Mouse (Mus musculus) embryonic stem cell, embryonic (primary cell): ENCODE results near the gene Gnai2.

ENCODE experiments used
- CTCF ChIA-PET, 4 experiments: fragments of 300-600 bp in 2 of 4; fragments of 350-600 bp in 2 of 4; sonication (Branson Sonifier 250); formaldehyde crosslinking; loops; one replicate each; lab custom pipeline; 2022; ENCODE audit warnings: inconsistent platforms in 2 of 4; lab: Charles Lee
- POLR2A ChIA-PET, 4 experiments: fragments of 300-600 bp in 2 of 4; fragments of 350-600 bp in 2 of 4; sonication (Branson Sonifier 250); formaldehyde crosslinking; loops; one replicate each; lab custom pipeline; 2022; ENCODE audit warnings: antibody characterized with exemption in 4 of 4, inconsistent platforms in 1 of 4; lab: Charles Lee

The Gnai2 gene

DNA sequence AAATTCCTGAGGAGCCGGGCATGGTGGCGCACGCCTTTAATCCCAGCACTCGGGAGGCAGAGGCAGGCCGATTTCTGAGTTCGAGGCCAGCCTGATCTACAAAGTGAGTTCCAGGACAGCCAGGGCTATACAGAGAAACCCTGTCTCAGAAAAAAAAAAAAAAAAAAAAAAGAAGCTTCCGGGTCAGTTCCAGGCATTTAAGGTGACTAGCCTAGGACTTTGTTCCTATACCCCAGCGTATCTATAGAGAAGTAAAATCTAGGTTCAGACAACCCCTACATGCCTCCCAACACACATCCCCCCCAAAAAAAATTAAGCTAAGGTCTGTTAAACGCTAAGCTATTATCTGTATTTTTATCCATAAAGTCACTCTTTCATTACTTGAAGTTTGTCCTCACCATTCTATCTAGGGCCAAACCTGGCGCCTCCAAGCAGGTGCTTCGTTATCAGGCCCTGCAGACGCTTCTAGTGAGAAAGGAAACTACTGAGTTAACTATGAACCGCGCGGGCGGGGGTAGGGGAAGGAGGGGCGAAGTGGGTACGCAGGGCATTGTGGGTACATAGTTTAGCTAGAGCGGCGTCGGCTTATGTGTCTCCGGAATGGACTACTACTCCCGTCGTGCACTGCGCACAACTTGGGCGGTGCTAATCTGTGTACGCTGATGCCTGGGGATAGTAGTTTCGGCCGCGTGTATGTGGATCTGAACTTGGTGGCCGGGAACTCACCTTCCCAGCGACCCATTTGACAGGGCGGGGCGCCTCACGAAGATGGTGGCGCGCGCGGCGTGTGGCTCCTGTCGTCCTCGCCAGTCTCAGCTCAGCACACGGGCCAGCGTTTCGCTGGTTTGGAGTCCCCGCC is 48.0 kb downstream of the Gnai2 start, which contains the start of gene Ifrd2:
Gene Ifrd2 (plus strand): TSS at position 669 of the 859 bp plus-strand sequence.
- POLR2A ChIA-PET: interaction anchor here (0.5 to 29.0 kb wide), 68 partner anchors 7 to 752 kb away, joined by 3 to 450 read pairs (median 4); partner anchors contain the start of genes Hyal1 (in 4 of the 4), Naa80 (in 3 of the 4), Zmynd10 (in 3 of the 4) and Cyb561d2 (in 2 of the 4)
- CTCF ChIA-PET: interaction anchor here (0.6 to 2.5 kb wide), 27 partner anchors 11 to 236 kb away, joined by 3 to 10 read pairs (median 3); partner anchors contain the start of genes Hyal1 (in 1 of the 4) and Zmynd10 (in 1 of the 4)

DNA sequence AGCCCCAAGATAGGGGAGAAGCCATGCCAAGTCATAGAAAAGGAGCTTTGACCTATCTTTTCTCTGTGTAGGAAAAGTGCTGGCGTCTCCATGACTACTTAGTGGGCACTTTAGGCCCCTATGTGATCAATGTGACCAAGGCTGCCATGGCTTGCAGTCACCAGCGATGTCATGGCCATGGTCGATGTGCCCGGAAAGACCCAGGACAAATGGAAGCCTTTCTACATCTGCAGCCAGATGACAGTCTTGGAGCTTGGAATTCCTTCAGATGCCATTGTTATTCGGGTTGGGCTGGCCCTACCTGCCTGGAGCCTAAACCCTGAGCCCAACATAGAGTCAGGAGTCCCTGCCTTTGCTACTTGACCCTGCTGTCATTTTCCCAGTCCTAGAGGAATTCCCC is 48.7 kb downstream of the Gnai2 start:
- CTCF ChIA-PET: interaction anchor here (0.7 to 2.5 kb wide), 9 partner anchors 10 to 91 kb away, joined by 3 to 10 read pairs (median 5); partner anchors contain the start of gene Hyal1 (in 1 of the 4)
- POLR2A ChIA-PET: interaction anchor here (0.5 to 29.0 kb wide), 41 partner anchors 8 to 419 kb away, joined by 3 to 450 read pairs (median 7); partner anchors contain the start of genes Hyal1 (in 4 of the 4), Cyb561d2 (in 2 of the 4), Naa80 (in 2 of the 4) and Nprl2 (in 2 of the 4)

DNA sequence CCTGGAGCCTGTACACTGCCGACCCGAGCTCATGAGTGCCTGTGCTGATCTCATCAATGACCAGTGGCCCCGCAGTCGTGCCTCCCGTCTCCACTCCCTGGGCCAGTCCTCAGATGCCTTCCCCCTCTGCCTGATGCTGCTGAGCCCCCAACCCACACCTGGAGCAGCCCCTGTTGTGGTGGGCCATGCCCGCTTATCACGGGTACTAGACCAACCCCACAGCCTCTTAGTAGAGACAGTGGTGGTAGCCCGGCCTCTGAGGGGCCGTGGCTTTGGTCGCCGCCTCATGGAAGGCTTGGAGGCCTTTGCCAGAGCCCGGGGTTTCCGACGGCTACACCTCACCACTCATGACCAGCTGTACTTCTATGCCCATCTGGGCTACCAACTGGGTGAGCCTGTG is 52.0 kb downstream of the Gnai2 start:
- POLR2A ChIA-PET: interaction anchor here in 3 of 4 experiments (0.7 to 29.0 kb wide), 13 partner anchors 11 to 412 kb away, joined by 3 to 450 read pairs (median 4); partner anchors contain the start of genes Hyal2 (in 2 of the 3), Tusc2 (in 2 of the 3), Cyb561d2 (in 1 of the 3) and Ifrd2 (in 1 of the 3)

DNA sequence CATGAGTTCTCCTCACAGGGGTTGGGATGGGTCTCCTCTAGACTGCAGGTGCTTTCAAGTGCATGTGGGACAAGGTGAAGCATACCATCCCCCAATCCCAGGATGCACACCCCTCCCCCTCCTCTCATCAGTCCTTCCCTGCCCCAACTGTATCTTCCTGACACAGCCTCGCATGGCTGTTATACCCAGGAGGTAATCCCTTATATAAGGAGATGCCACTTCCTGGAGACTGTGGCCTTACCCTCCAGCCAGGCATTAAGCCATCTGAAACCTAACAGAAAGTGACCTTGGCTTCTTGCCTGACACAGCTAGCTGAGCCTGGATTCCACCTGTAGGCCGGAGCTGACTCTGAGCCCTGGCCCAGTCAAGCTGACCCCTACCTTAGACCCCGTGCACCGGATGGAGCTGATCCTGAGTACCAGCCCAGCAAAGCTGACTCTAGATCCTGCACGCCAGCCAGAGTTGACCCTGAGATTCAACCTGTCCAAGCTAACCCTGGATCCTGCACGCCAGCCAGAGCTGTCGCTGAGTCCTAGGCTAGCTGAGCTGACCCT is 52.6 kb downstream of the Gnai2 start:
- CTCF ChIA-PET: interaction anchor here in 3 of 4 experiments (0.8 to 2.0 kb wide), 6 partner anchors 18 to 63 kb away, joined by 3 to 5 read pairs (median 4); no protein-coding TSS in a partner anchor

More for the DNA sequence above, 52.0 kb downstream of the Gnai2 start:
- CTCF ChIA-PET: interaction anchor here in 3 of 4 experiments (0.5 to 2.0 kb wide), 4 partner anchors 17 to 62 kb away, joined by 3 to 5 read pairs (median 4); no protein-coding TSS in a partner anchor

DNA sequence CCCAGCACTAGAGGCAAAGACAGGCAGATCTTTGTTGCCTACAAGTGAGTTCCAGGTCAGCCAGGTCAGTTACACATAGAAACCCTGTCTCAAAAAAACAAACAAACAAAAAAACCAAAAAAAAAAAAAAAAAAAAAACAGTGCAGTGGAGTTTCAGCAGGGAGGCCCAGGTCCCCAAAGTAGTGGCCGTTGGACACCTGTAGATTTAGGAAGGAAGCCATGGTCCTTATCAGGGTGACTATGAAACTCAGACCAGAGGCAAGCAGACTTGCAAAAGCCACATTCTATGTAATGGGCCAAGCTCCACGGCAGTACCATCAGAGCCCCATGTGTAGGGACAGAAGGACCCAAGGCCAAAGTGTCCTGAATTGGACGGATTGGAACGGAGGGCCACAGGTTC is 53.6 kb downstream of the Gnai2 start:
- CTCF ChIA-PET: interaction anchor here in 2 of 4 experiments (0.7 to 2.4 kb wide), 10 partner anchors 13 to 96 kb away, joined by 3 to 12 read pairs (median 4); partner anchors contain the start of genes Gnai2 (in 1 of the 2) and Hyal2 (in 1 of the 2)
- POLR2A ChIA-PET: interaction anchor here (0.6 to 29.0 kb wide), 28 partner anchors 10 to 1214 kb away, joined by 3 to 450 read pairs (median 10); partner anchors contain the start of genes Hyal2 (in 3 of the 4), Cyb561d2 (in 2 of the 4), Nprl2 (in 2 of the 4) and Ifrd2 (in 1 of the 4)

More for the DNA sequence above, 52.6 kb downstream of the Gnai2 start:
- POLR2A ChIA-PET: interaction anchor here in 3 of 4 experiments (0.6 to 29.0 kb wide), 17 partner anchors 12 to 412 kb away, joined by 3 to 450 read pairs (median 4); partner anchors contain the start of genes Hyal2 (in 3 of the 3), Tusc2 (in 2 of the 3), Cyb561d2 (in 1 of the 3) and Ifrd2 (in 1 of the 3)

DNA sequence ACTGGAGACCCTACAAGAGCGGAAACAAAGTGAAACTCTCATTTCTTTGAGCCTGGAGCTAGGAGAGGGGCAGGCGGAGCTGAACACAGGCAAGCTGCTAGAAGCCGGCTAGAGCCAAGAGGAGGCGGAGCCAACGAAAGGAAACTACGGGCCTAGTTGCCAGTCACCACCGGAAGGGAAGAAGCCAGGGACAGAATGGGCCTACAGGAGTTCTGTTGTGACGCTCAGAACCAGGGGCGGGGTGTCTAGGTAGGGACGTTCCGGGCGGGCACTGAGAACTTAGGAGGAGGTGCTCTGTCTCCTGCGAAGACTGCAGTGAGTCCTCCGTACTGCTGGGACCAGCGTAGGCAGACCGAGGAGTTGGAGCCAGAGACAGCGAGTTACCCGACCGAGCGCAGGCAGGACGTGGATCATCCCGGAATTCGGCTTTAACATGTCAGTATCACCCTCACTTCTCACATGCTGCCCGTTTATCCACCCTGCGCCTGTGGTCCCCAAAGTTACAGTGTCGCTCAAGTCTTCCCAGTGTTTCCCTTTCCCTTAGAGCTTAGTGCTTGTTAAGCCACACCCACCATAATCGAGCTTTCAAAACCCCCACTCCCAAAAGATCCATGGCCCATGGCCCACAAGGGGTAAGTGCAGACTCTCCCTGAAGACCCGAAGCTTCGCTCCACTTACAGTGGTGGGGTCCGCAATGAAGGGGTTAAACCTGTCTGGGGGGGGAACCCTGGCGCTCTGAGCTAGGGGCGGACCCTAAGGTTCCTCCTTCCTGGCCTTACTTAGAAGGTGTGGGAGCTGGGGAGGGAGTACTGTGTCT is 54.5 kb downstream of the Gnai2 start, which contains the start of gene Hyal3:
Gene Hyal3 (plus strand): TSS at position 318 of the 817 bp plus-strand sequence.
- CTCF ChIA-PET: interaction anchor here in 3 of 4 experiments (0.5 to 2.4 kb wide), 16 partner anchors 9 to 206 kb away, joined by 3 to 12 read pairs (median 4); partner anchors contain the start of genes Gnai2 (in 1 of the 3) and Hyal2 (in 1 of the 3)
- POLR2A ChIA-PET: interaction anchor here (0.6 to 29.0 kb wide), 46 partner anchors 8 to 284 kb away, joined by 3 to 450 read pairs (median 6); partner anchors contain the start of genes Gnai2 (in 3 of the 4), Hyal2 (in 3 of the 4), Cyb561d2 (in 2 of the 4) and Nprl2 (in 2 of the 4)

DNA sequence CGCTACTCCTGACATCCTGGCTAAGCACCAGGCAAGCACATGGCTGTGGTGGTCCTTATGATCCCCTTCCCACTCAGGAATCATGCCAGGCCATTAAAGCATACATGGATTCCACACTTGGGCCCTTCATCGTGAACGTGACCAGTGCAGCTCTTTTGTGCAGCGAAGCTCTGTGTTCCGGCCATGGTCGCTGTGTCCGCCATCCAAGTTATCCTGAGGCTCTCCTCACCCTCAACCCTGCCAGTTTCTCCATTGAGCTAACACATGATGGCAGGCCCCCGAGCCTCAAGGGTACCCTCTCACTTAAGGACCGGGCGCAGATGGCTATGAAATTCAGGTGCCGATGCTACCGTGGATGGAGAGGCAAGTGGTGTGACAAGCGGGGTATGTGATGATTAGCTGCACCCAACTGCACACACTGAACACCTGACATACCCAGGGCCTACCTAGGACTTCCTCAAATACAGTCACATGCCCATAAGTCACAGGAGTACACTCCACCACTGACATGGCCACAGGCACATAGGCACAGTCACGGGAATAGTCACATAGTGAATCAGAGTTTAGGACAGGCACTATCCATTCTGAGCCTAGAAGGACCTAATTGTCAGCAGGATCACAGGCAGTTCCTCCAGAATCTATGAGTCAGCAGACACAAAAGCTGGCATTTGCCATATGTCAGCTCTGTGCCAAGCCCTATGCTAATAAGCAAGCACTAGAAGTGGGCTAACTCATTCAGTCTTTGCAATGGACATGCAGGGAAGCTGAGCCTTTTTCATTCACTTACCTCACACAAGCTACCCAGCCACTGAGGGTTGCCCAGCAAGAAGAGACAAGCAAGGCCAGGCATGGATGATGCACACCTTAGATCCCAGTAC is 55.9 kb downstream of the Gnai2 start:
- CTCF ChIA-PET: interaction anchor here in 2 of 4 experiments (1.0 to 2.4 kb wide), 6 partner anchors 8 to 205 kb away, joined by 3 to 12 read pairs (median 4); no protein-coding TSS in a partner anchor
- POLR2A ChIA-PET: interaction anchor here in 3 of 4 experiments (0.6 to 29.0 kb wide), 28 partner anchors 8 to 86 kb away, joined by 3 to 450 read pairs (median 7); partner anchors contain the start of genes Ifrd2 (in 3 of the 3), Cyb561d2 (in 2 of the 3), Gnai2 (in 2 of the 3) and Hyal2 (in 2 of the 3)

DNA sequence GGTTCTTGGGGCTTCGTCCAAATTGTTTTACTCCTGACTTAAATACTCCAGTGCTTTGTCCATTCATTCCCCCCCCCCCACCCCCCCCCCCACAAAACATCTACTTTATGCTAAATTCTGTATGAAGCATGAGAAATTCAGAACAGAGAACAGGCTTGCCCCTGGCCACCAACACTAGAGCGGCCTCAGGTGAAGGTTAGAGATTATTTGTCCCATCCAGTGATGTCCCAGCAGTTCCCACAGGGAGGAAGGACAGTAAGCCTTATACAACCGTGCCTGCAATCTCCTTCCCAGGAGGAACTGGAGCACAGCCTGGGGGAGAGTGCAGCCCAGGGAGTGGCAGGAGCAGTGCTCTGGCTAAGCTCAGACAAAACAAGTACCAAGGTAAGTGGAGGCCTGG is 56.6 kb downstream of the Gnai2 start, which contains the start of gene Naa80:
Gene Naa80 (plus strand): TSS at position 301 of the 400 bp plus-strand sequence.
- POLR2A ChIA-PET: interaction anchor here in 3 of 4 experiments (0.6 to 29.0 kb wide), 17 partner anchors 9 to 838 kb away, joined by 3 to 450 read pairs (median 13); partner anchors contain the start of genes Ifrd2 (in 3 of the 3), Hyal2 (in 2 of the 3), Cyb561d2 (in 1 of the 3) and Nprl2 (in 1 of the 3)
- CTCF ChIA-PET: interaction anchor here in 1 of 4 experiments (0.7 to 1.8 kb wide), 2 partner anchors 34 to 52 kb away, joined by 3 to 6 read pairs; no protein-coding TSS in a partner anchor

DNA sequence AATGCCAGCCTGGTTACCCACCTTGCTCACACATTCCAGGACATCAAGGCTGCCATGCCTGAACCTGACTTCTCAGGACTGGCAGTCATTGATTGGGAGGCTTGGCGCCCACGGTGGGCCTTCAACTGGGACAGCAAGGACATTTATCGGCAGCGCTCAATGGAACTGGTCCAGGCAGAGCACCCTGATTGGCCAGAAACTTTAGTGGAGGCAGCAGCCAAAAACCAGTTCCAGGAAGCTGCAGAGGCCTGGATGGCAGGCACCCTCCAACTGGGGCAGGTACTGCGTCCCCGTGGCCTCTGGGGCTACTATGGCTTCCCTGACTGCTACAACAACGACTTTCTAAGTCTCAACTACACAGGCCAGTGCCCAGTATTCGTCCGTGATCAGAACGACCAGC is 57.3 kb downstream of the Gnai2 start:
- POLR2A ChIA-PET: interaction anchor here in 3 of 4 experiments (0.6 to 29.0 kb wide), 18 partner anchors 9 to 837 kb away, joined by 3 to 450 read pairs (median 7); partner anchors contain the start of genes Ifrd2 (in 3 of the 3), Tusc2 (in 2 of the 3), Cyb561d2 (in 1 of the 3) and Hyal2 (in 1 of the 3)
- CTCF ChIA-PET: interaction anchor here in 1 of 4 experiments (0.5 to 2.0 kb wide), 5 partner anchors 23 to 68 kb away, joined by 3 to 9 read pairs (median 3); no protein-coding TSS in a partner anchor

DNA sequence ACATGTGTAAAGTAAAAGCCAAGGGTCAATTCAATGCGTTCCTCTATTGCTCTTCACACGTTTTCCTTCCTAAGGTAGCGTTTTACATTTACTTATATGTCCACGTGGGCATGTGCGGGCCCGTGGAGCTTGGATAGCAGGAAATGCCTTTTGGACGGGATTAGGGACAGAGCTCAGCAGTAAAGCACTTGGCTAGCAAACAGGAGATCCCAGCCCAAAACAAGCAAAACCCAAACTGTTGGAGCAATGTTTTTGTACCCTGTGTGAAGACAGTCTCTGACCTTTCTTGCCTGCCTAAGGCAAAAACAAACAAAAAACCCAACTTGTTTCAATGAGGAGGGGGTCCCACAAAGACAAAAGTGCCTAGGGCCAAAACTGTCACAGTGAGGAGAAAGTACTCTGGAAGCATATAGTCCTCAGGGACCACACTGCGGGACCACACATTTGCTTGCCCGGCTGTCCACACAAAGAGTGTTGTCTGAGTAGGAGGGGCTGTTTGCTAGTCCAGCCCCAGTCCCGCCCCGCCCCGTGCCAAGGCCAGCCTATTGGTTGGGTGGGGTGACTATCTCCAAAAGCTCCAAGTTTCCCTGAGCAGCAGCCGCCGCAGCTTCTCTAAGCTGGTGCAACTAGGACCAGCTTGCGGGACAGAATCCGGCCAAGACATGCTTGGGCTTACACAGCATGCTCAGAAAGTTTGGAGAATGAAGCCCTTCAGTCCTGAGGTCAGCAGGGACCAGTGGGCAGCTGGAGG is 58.6 kb downstream of the Gnai2 start, which contains the start of gene Hyal1:
Gene Hyal1 (plus strand): TSS at position 571 of the 751 bp plus-strand sequence.
- ChIA-PET POLR2A (interaction anchor here (0.5 to 29.0 kb wide), 63 partner anchors 8 to 817 kb away, joined by 3 to 450 read pairs (median 4); partner anchors contain the start of genes Ifrd2 (in 4 of the 4), 6430571L13Rik (in 3 of the 4), Gnai2 (in 3 of the 4) and Tusc2 (in 3 of the 4)), CTCF (interaction anchor here in 2 of 4 experiments (1.1 to 2.0 kb wide), 11 partner anchors 10 to 177 kb away, joined by 3 to 12 read pairs (median 4); partner anchors contain the start of genes Cacna2d2 (in 1 of the 2) and Ifrd2 (in 1 of the 2))

DNA sequence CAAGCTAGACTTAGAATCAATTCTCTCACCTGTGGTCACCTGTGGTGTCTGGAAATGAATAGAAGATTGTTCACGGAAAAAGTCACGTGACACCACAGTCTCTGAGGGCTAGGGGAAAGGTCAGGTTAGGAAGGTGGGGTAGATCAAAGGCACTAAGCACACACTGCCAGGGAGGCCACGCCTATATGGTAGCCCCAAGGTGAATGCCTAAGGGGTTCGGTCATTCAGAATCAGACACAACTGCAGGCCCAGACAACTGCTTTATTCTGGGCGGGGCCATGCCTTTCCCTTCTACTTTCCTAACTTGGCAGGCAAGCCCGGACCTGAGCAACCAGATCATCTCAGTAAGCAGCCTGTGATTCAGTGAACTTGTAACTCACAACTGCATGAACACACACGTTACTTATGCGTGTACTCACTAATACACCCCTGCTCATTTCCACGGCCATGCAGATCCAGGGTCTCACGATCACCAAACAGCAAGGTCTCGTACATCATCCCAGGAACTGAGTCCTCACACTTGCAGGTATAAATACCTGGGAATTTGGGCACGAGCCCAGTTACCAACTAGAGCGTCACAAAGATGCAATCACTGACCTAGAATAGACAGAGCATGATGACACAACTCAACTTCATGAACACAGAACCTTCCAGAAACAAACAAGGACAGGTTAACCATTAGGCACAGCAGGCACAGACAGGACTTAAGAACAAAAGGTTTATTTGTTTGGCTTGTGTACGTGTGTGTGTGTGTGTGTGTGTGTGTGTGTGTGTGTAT is 59.4 kb downstream of the Gnai2 start:
- CTCF ChIA-PET: interaction anchor here in 3 of 4 experiments (0.7 to 2.4 kb wide), 17 partner anchors 9 to 176 kb away, joined by 3 to 12 read pairs (median 4); partner anchors contain the start of genes Tusc2 (in 2 of the 3), Cacna2d2 (in 1 of the 3) and Ifrd2 (in 1 of the 3)
- POLR2A ChIA-PET: interaction anchor here (0.5 to 29.0 kb wide), 54 partner anchors 8 to 753 kb away, joined by 3 to 450 read pairs (median 5); partner anchors contain the start of genes Cyb561d2 (in 2 of the 4), Ifrd2 (in 2 of the 4), Nprl2 (in 2 of the 4) and Tusc2 (in 2 of the 4)

DNA sequence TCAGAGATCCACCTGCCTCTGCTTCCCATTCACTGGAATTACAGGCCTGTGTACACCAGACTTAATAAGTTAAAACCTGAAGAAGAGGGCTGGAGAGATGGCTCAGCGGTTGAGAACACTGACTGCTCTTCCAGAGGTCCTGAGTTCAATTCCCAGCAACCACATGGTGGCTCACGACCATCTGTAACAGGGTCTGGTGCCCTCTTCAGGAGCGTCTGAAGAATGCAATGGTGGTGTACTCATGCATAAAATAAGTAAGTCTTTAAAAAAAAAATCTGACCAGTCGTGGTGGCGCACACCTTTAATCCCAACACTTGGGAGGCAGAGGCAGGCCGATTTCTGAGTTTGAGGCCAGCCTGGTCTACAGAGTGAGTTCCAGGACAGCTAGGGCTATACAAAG is 61.4 kb downstream of the Gnai2 start:
- POLR2A ChIA-PET: interaction anchor here in 3 of 4 experiments (0.6 to 29.0 kb wide), 10 partner anchors 7 to 200 kb away, joined by 3 to 450 read pairs (median 3); partner anchors contain the start of genes Cyb561d2 (in 1 of the 3), Hyal3 (in 1 of the 3), Ifrd2 (in 1 of the 3) and Naa80 (in 1 of the 3)
- CTCF ChIA-PET: interaction anchor here in 2 of 4 experiments (0.6 to 2.4 kb wide), 2 partner anchors 9 to 57 kb away, joined by 4 to 7 read pairs; no protein-coding TSS in a partner anchor
